Mouse (Mus musculus) gastrocnemius, adult 2 months (tissue): ENCODE results near the gene Grin2a. TPM values are rescaled to one million over a fixed set of nuclear protein-coding genes. Genes with fewer than 3 reads are reported as not detected.

Source experiments
- DNase-seq: peaks from one replicate; pipeline ENCODE4 v3.0.0; 2022
- H3K27ac ChIP-seq: fragments of 200-600 bp; 2 replicates; pipeline ENCODE4 v1.8.1; 2022; ENCODE audit warnings: mild to moderate bottlenecking
- H3K4me3 ChIP-seq: fragments of 200-600 bp; 2 replicates; pipeline ENCODE4 v1.8.1; 2022; ENCODE audit warnings: mild to moderate bottlenecking, moderate library complexity
- CTCF ChIP-seq: fragments of 200-600 bp; IDR thresholded peaks from 2 replicates; pipeline ENCODE4 v1.8.1; 2022; ENCODE audit warnings: antibody characterized with exemption, mild to moderate bottlenecking, moderate library complexity
- intact Hi-C: fragments of 180-260 bp; cut with DNase I; formaldehyde crosslinking; loops from one replicate; pipeline ENCODE4 v1.15.1; 2025
- total RNA-seq, 2 experiments: library from RNA; stranded (reverse); gene quantifications; 2 replicates each; pipeline ENCODE4 v1.2.3; 2021

The Grin2a gene
- total RNA-seq, 2 experiments from 2014 or later: 0.14 TPM; not detected in 1

- no peak overlapping the region for H3K27ac ChIP-seq
- no peak for DNase-seq
- no peak overlapping the region for H3K4me3 ChIP-seq
- no peak for TF ChIP-seq CTCF
- intact Hi-C loops: no loop called here
Measured at GRCm38 (mm10) chr16:9953396-9953831, 41.9 kb downstream of the Grin2a start.

DNA sequence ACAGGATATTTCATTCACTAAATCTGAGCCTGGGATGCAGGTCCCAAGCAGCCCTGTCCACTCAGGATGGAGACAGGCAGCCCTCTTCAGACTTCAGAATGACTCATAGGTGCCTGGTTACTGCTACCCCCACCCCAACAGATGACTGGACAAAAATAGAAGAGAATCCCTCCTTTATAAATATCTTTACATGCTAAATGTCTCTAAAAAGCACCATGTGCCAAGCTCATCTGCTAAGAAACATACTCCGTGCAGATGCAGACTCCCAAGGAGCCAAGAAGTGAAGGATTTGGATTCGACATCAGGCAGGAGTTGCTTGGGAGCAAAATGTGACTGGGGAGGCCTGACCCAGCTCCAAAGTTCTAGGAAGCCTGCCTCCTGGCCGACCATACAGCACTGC, 46.1 kb downstream of the Grin2a start:
- no peak overlapping the region for H3K4me3 ChIP-seq
- intact Hi-C loops: no loop called here
- no peak overlapping the region for H3K27ac ChIP-seq
- no peak for TF ChIP-seq CTCF
- no peak for DNase-seq

- Histone ChIP-seq H3K27ac (no peak overlapping the region), H3K4me3 (no peak overlapping the region)
- intact Hi-C loops: no loop called here
- DNase-seq: no peak
- TF ChIP-seq CTCF: no peak
Measured at GRCm38 (mm10) chr16:9947430-9947829, 47.9 kb downstream of the Grin2a start.

GRCm38 (mm10) chr16:9944836-9945235, 50.5 kb downstream of the Grin2a start:
- Histone ChIP-seq H3K4me3 (no peak overlapping the region), H3K27ac (no peak overlapping the region)
- no peak for TF ChIP-seq CTCF
- DNase-seq: no peak
- intact Hi-C loops: no loop called here

GRCm38 (mm10) chr16:9941306-9941930, 53.9 kb downstream of the Grin2a start:
- H3K4me3 ChIP-seq: no peak overlapping the region
- DNase-seq: no peak
- H3K27ac ChIP-seq: no peak overlapping the region
- intact Hi-C loops: no loop called here
- TF ChIP-seq CTCF: no peak

DNA sequence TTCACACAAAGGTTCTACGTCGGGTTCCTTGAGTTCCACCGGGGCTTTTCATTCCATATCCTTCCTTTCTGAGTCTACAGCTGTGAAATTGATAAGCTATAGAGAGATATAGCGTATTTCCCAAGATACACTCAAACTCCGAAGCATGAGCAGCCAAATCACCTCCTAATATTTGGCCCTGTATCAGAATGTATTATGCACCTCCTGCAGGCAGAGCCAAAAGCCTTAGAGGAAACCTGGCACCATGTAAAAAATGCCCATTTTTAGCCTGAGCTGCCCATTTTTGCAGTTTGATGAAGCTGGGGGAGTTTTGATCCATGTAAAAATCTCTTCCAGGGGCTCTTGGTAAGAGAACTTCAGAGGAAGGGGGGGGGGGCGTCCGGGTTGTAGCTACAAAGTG, 54.6 kb downstream of the Grin2a start:
- intact Hi-C loops: no loop called here
- Histone ChIP-seq H3K27ac (no peak overlapping the region), H3K4me3 (no peak overlapping the region)
- no peak for TF ChIP-seq CTCF
- no peak for DNase-seq

GRCm38 (mm10) chr16:9910672-9911071, 84.7 kb downstream of the Grin2a start:
- TF ChIP-seq CTCF: no peak
- DNase-seq: no peak
- intact Hi-C loops: no loop called here
- no peak overlapping the region for H3K27ac ChIP-seq
- no peak overlapping the region for H3K4me3 ChIP-seq

GRCm38 (mm10) chr16:9909225-9909624, 86.1 kb downstream of the Grin2a start:
- no peak overlapping the region for H3K27ac ChIP-seq
- intact Hi-C loops: no loop called here

DNA sequence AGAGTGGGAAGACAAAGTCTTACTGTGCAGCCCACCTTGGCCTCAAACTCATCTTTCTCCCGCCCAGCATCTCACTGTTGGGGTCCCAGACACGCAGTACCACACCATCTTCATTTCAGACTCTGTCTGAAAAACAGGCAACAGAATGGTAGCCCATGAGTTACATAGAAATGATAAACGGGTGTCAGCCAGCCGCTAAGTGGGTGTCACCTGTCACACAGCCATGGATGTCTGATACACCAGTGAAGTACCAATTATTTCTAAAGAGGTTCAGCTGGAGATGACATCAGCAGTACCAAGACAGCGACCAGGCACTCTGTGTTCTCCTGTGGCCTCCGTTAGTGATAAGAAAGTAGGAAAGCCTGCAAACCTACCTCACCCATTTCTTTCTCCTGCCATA, 90.9 kb downstream of the Grin2a start:
- no peak for TF ChIP-seq CTCF
- DNase-seq: no peak
- no peak overlapping the region for H3K4me3 ChIP-seq
- intact Hi-C loops: no loop called here
- no peak overlapping the region for H3K27ac ChIP-seq

More at GRCm38 (mm10) chr16:9909225-9909624, 86.1 kb downstream of the Grin2a start:
- H3K4me3 ChIP-seq: no peak overlapping the region
- TF ChIP-seq CTCF: no peak
- no peak for DNase-seq

DNA sequence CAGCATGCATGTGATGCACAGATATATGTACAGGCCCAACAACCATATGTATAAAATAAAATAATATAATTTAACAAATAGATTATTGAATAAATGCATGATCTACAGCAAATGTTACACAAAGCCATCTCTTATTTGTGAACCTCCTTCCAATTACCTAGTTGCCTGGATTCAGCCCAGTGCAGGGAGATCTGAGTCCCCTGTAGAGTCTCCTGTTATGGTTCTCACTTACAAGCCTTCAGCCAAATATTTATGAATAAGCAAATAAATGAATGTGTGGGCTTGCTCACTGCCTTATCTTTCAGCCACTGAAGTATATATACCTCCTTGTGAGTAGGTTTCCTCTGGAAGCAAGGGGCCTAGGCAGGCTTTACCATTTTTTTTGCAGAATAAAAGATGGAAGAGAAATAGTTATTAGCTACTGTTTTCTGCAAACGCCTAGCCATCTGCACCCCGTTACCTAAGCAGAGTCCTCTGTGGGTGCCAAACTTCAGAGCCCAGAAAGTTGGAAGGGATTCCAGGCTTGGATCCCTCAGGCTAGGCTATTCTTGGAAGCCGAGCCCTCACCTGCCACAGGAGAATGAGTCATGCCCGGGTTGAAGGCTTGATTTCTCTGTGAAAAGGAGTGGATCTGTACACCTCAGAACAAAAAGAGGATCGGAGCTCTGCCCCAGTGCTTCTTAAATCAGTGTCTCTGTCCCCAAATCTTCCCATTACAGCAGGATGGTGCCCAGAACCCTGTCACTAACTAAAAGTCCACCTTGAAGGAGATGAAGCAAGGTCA, 92.5 kb downstream of the Grin2a start:
- intact Hi-C loops: no loop called here
- no peak for DNase-seq
- Histone ChIP-seq H3K4me3 (no peak overlapping the region), H3K27ac (no peak overlapping the region)
- no peak for TF ChIP-seq CTCF

- Histone ChIP-seq H3K27ac (no peak overlapping the region), H3K4me3 (no peak overlapping the region)
- intact Hi-C loops: no loop called here
- DNase-seq: no peak
- TF ChIP-seq CTCF: no peak
Measured at GRCm38 (mm10) chr16:9901433-9901832, 93.9 kb downstream of the Grin2a start.

DNA sequence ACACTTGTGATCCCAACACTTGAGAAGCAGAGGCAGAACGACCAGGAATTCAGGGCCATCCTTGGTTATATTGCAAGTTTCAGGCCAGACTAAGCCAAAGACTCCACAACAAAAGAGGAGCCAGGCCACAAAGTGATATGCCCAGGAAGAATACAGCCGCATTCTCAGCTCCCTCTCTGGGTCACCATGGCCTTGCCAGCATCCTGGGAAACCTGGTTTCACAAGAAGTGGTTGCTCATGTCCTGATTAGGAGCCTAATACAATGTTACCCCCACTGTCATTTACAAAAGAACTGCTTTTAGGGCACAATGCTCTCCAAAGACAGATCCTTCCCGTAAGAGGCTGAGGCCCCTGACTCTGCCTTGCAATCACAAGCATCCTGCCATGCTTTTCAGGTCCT, 94.4 kb downstream of the Grin2a start:
- Histone ChIP-seq H3K27ac (no peak overlapping the region), H3K4me3 (no peak overlapping the region)
- TF ChIP-seq CTCF: no peak
- intact Hi-C loops: no loop called here
- no peak for DNase-seq

DNA sequence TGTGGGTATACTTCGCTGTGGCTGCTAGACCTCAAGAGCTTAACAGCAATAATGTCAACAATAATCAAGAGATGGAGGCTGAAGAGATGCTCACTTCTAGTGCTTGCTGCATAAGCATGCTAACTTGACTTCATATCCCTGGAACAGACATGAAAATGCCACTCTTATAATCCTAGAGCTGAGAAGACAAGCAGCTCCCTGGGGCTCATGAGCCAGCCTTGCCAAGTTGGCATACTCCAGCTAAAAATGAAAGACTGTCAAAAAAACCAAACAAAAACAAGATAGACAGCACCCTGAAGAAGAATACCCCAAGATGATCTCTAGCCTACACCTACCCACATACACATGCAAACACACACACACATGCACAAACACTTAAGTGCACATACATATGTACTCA, 95.2 kb downstream of the Grin2a start:
- no peak for TF ChIP-seq CTCF
- intact Hi-C loops: no loop called here
- no peak for DNase-seq
- H3K27ac ChIP-seq: no peak overlapping the region
- H3K4me3 ChIP-seq: no peak overlapping the region

DNA sequence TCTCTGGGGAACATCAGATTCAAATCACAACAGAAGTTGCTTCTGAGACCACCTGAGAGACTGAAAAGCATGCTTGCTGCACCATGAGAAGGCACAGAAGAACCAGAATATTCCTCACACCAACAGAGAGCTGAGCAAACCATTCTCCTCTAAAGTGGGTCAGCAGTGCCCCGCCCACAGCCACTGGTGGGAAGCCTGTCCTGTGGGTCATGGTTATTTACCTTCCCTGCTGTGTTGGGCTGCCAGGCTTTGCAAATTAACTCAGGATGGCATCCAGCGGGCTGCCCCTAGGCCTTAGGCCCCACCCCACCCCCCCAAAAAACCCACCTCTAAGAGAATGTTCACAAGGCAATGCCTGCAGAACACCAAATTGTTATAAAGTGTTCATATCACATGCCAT, 96.2 kb downstream of the Grin2a start:
- TF ChIP-seq CTCF: no peak
- intact Hi-C loops: no loop called here
- no peak for DNase-seq
- Histone ChIP-seq H3K27ac (no peak overlapping the region), H3K4me3 (no peak overlapping the region)
